Mouse (Mus musculus) frontal cortex, postnatal 36 days (tissue): ENCODE data around the gene Klhl33.
A peak's percentile ranks its signal among the peaks of the same experiment; 100 is the strongest.
"Not testable (repeated sequence)": the region's sequence is repeated elsewhere in the genome, so short reads cannot be mapped to it uniquely, and the experiment has no call there.

ENCODE experiments used
- DNase-seq, 2 experiments: peaks; one replicate each; pipeline ENCODE4 v3.0.0; 2022; ENCODE audit warnings: low spot score in 2 of 2

Klhl33 gene

DNA sequence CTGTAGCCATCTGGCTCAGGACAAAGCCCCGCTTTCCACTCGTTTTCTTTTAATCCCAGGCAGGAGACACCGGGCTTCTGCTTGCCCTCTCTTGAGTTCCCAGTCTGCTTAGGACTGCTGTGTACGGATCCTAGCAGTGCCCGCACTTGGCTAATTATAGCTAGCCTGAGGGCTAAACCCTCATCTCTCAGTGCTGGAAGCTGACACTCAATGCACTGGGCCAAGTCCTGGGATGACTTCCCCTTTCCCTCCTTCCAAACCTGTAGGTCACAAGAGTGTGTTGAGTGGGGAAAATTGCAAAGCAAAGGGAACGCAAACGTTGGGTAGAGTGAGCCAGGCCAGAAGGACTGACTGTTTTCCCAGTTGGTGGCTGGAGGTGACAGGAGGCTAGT, at the start of gene Klhl33:
Klhl33 (minus strand) TSS at position 134 of the 392 bp plus-strand sequence.
- DNase-seq = no peak

DNA sequence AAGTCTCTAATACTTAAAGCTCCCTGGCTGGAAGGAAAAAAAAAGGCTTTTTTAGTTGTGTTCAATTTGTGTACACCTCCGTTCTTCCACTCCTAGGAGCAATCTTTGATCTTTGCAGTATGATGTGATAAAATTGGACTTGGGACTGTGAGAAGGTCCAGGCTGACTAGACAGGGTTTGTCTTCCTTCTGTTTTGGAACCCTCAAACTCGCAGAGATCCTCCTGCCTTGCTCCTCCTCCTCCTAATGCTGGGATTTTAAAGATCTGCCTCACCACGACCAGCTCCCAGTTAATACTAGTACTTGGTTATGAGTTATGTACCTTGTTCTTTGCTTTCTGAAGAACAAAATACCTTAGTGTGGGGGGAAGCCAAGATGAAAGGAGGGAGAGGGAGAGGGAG, 48.2 kb upstream of the Klhl33 start:
- not testable (repeated sequence) for DNase-seq

DNA sequence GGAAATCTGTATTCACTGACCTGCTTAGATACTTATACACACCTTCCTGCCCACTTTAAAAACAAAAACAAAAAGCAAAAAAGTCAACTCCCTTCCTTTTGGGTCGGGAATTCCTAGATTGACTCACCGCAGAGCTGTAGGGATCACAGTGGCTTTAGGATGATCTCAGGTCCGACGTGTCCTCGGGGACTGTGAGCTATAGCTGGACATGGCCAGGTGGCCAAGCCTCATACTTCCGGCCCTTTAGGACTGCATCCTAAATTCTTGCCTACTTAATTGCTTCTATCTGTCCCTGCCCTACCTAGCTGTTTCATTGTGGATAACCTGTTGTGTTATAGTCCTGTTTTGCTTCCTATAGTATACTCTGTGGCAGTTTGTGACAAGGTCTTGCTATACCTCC, 47.8 kb upstream of the Klhl33 start:
- not testable (repeated sequence) for DNase-seq

DNA sequence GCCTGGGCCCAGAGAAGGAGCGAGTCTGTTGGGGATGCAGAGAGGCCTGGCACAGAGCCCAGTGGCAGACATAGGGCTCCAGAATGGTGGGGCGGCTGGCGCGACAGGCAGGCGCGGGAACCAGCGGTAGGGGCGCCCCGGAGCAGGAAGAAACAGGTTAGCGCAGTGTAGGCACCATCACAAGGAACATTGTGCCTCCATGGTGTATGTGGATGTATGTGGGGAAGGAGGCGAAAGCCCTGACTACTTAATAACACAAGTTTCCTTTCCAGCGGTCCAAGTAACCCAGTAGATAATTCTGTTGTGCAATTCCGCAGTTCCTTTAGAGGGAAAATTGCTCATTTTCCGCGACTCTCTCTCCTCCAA, 47.3 kb upstream of the Klhl33 start:
- DNase-seq = not testable (repeated sequence)

DNA sequence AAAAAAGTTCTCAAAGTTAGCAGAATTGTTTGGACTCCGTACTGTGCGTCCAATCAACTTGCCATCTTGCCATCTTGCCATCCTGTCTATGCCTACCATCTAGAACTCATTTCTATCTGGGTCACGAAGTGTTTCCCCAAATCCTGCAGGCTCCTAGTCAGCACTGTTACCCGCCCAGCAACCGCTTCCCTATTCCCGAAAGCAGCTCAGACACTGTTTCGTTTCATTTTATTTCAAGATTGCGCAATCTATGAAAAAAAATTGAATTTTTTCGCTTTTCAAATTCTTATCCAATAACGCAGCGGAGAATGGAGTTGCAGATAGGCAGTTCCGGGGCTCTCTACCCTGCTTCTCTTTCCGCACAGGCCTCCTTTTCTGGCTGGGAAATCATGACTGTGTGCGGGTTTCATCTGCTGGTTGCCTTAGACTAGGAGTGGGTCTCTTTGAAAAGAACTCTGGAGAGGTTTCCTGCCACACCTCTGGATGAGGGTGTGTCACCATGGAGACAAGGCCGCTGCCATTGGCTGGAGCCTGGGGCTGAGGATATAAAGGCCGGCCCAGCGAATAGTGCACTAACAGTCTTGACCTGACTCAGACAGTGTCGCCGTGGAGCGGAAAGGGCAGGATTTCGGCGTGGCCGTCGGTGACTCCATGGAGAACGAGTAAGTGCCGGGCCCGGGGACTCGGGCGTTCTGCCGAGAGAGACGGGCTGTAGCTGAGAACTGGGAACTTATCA, 46.8 kb upstream of the Klhl33 start, which contains the start of gene Gm49342:
Gm49342 (plus strand) TSS at position 586 of the 736 bp plus-strand sequence.
- peak; percentile 91 for DNase-seq

DNA sequence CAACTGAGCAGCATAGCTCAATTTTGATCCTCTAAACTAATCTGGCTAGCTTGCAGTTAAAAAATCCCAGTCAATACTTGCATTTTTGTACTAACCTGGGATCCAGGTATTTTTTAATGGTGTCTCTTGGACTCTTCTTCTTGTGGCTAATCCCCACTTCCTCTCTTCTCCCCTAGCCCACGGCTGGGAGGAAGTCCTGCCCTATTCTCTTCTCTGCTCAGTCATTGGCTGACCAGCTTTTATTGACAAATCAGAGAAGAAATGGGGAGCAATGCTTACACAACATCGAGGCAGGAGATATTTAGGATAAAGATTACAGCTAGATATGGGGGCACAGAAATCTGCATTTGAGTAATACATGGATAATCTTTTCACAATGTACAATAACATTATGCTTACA, 41.6 kb upstream of the Klhl33 start:
- DNase-seq = no peak

DNA sequence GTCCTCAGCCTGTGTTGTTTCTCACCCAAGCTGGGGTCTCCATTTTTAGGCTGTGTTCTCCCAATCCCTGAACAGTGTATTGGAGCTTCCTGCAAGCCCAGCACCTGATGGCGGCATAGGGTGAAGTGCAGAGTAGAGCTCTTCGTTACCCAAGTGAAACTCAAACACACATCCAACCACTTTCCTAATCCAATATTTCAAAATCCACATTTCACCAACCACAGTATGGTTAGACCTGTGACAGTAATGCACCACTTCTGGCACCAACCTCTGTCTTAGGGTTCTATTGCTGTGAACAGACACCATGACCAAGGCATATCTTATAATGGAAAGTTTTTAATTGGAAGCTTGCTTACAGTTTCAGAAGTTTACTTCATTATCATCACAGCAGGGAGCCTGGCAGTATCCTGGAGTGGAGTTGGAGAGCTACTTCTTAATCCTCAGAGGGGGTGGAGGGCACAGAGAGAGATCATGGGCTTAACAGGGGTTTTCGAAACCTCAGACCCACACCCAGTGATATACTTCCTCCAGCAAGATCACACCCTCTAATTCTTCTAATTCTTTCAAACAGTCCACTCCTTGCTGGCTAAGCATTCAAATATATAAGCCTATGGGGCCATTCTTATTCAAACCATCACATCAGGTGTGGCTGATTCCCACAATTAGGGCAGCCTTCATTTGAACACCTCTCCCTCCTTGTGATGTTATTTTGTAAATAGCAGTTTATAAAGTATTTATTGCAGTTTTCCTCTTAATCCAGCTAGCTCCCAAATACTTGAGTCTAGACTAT, 41.0 kb upstream of the Klhl33 start:
- no peak for DNase-seq

DNA sequence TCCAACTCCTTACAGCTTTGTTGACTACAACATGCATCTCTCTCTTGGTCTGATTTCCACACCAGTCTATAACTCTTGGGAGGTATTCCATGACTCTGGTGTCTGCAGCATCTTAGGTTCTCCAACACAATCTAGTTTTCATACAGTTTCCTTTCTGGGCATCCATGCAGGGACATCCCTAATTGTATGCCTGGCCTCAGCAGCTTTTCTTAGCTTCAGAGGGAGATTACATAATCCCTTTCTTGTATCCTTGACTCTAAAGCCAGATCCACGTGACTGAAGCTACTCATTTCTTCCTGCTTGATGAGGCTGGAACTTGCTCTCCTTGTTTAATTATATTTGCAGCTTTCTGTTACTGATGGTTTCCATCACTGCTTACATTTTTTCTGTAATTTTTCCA, 39.3 kb upstream of the Klhl33 start:
- DNase-seq = no peak

DNA sequence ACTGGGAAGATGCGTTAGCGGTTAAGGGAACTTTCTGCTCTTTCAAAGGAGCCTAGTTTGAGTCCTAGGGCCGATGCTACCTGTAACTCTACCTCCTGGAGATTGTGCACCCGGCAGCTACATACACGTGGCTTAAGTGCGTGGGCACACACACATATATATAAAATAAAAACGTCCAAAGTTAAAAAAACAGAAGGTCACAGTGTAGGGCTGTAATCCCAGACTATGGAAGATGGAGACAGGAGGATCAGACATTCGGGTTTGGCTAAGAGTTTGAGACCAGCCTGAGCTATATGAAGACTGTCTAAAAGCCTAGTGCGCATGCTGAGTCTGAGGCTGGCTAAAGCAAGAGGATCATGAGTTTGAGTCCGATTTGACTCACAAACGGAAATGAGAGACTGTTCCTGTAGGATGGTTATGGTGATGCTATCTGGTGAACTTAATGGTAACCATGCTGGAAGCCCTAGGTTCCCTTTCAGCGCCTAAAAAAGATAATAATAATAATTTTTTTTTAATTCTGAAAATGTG, 34.2 kb upstream of the Klhl33 start:
- no peak for DNase-seq

DNA sequence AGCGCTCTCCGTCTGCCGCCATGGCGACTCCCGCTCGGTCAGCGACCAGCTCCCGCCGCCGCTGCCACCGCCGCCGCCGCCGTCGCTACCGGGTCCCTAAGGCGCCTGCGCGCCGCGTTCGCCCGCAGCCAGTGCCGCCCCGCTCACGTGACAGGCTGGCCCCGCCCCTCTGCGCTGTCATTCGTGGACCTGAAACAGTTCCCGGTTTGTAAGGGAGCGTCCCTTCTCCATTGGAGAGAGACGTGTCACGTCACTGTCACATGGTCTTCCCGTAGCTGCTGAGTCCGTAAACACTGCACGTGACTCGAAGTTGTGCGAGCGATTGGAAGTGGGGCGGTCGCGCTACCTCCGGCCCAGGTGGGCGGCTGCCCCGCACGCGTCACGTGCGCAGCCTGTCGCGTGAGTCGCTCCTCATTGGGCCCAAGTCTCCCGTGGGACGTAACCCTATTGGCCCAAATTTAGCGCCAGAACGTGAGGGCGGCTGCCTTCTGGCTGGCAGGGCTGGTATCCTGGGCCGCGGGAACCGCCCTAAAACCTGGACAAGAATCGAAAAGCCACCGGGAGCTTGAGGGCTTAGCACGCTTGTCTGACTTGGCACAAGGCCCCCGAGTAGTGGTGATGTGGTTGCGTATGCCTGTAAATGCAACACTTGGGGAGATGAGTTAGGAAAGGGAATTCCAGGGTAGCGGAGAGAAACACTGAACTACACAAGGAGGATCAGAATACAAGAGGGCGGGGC, 33.6 kb upstream of the Klhl33 start, which contains the start of the genes Pip4p1 and Pnp:
Pip4p1 (minus strand) TSS at position 103 of the 739 bp plus-strand sequence.
Pnp (plus strand) TSS at position 329 of the 739 bp plus-strand sequence.
- peak; percentile 98 to 100 for DNase-seq

DNA sequence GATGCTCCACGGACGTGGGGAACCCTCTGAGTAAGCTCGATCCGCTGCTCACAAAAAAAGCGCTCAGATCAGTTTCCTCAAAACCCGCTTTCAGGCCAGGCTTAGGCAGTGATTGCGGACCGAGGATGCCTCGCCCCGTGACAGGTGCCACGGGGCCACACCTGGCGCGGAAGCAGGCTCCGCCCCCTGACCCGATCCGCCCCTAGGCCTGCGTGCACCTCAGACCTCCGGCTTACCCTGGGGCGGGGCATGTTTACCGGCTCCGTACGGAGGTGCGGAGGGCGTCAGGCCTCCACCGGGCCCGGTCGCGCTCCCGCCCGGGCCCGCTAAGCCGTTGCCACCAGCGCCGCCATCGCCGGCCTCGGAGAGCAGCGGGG, 33.1 kb upstream of the Klhl33 start:
- DNase-seq = peak in 1 of 2 experiments; percentile 23

DNA sequence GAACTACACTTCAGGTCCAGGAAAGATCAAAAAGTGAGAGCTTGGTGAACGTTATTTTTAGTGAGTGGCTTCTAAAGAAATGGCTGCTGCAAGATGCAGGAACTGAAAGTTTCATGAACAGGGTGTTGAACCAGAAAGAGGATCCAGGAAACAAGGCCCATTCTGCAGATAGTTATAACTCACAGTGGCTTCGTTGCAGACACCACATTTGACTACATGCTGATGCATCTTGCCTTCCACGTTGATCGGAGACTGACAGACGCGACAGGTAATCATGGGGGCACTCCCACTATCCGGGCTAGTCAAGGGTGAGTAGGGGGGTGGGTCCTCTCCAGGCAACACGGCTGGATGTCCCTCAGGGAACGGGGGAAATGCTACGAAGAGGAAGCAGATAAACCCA, 32.6 kb upstream of the Klhl33 start:
- no peak for DNase-seq

DNA sequence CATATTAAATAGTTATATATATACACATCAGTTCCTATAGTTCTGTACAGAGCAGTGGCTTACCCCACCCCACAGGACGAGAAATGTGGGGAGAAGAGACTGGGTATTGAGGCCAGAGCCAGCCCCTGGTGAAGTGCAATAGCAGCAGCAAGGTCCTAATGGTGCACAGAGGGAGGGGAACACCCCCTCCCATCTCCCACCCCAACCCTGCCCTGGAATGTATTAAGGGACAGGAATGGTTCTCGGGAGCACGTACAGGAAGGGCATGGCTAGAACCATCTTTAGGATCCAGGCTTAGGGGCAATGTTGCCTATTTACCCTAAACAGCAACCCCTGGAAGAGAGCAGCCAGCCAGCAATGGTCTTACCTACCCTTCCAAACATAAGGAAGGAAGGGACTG, 30.1 kb upstream of the Klhl33 start:
- no peak for DNase-seq

DNA sequence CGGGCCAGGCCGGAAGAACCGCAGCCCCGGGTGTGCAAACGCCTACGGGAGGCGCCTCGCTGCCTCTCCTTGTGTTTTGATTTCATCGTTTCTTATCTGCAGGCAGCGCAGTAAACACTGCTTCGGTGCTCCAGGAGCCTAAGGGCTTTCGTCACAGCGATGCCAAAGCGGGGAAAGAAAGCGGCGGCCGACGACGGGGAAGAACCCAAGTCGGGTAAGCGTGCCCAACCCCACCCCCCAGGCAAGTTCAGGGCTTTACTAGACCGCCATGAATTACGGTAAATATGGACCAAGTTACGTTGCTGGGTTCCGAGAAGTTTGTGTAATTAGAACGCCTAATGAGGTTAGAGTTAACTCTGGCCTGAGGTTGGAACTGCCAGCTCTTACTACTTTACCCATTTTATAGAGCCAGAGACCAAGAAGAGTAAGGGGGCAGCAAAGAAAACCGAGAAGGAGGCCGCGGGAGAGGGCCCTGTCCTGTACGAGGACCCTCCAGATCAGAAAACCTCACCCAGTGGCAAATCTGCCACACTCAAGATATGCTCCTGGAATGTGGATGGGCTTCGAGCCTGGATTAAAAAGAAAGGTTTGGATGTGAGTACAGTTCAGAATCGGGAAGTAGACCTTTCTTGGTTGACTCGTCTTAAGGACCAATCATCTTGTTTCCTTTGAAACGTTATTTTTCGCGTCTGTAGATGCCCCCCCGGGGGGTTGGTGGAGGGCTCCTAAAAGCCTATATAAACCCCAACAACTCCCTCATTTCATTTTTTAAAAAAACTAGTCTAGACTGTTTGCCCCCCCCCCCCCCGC, 28.0 kb upstream of the Klhl33 start:
- DNase-seq = peak in 1 of 2 experiments; percentile 22

DNA sequence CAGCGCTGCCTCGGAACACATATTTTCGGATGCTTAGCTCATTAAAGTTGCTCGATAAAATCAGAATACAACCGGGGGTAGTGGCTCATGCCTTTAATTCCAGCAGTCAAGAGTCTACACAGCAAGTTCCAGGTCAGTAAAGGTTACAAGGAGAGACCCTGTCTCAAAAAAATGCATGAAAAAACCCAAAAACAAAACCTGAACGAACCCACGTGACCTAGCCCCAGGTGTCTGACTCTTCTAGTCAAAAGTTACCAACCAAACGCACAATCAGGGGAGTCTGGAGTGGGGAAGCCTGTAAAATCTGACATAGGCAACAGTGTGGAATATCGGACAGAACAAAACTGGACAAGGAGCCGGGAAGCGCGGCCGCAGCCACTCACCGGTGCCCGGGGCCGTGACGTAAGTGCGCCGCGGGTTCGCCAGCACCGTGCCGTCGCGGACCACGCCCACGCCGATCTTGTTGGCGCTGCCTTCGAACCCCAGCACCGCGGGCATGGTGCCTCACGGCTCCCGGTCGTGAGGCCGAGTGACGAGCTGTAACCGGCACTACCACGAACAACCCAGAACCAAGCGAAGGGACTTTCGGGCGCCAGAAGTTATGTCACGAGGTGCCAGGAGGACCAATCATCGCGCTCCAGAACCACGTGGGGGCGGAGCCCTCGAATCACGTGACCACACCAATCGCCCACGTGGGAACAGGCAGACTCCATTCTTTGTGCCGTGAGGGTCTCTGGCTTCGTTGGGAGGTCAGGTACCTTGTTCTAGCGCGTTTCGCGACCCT, 27.2 kb upstream of the Klhl33 start, which contains the start of the genes Osgep and Apex1:
Osgep (minus strand) TSS at position 613 of the 784 bp plus-strand sequence.
Apex1 (plus strand) TSS at position 688 of the 784 bp plus-strand sequence.
- peak; percentile 96 to 98 for DNase-seq

DNA sequence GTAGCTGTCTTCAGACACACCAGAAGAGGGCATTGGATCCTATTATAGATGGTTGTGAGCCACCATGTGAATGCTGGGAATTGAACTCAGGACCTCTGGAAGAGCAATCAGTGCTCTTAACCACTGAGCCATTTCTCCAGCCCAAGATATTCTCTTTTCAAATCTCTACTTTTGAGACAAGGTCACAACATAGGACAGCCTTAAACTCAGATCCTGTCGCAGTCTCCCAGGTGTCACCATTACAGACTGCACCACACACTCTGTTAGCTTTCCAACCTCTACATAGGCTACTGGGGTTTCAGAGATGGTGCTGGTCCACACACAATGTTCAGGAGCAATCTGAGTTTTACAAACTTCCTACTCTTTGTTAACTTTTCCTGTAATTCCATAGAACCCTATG, 26.1 kb upstream of the Klhl33 start:
- not testable (repeated sequence) for DNase-seq

DNA sequence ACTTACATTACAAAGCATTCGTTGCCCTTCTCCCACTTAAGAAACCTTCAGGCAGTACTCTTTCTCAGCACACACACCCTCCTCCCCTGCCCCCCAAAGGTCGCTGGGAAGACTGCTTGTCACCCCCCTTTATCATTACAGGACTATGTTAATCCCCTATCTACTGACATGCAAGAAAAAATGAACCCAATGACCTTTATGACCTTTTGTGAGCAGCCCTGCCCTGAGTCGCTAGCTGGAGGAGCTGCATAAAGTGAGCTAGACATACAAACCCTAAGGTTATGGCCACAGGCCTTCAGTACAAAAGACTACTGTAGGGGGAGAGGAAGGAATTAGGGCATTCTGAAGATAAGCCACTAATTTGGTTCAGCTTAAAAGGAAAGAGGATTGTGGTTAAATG, 14.0 kb upstream of the Klhl33 start:
- no peak for DNase-seq

DNA sequence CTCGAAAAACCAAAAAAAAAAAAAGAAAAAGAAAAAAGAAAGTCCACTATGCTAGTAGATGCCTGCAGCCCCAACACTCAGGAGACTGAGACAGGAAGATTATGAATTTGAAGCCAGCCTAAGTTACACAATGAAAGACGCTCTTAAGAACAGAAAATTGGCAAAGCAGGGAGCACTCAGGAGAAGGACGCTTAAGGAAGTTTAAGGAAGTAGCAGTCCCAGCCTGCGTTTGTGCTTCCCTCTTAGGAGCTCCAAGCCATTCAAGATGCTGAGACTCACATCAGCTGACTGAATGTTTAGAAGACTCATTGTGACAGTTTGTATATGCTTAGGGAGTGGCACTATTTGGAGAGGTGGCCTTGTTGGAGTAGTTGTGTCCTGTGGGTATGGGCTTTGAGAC, 10.8 kb upstream of the Klhl33 start:
- DNase-seq = no peak

DNA sequence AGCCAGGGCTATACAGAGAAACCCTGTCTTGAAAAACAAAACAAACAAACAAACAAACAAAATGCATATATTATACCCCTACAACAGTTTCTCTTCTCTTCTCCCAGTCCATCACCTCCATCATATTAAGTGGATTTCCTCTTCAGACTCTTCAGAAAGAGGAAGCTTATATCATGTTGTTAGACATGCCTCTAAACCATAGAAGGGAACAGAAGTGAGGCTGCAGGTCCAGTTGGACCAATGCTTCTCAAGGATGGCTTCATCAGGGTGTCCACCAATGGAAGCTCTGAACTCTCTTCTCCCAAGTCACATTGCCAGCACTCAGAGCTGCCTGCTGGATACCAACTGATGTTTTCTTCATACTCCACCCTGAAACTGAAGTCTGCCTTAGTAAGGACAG, 8.0 kb upstream of the Klhl33 start:
- DNase-seq = not testable (repeated sequence)

DNA sequence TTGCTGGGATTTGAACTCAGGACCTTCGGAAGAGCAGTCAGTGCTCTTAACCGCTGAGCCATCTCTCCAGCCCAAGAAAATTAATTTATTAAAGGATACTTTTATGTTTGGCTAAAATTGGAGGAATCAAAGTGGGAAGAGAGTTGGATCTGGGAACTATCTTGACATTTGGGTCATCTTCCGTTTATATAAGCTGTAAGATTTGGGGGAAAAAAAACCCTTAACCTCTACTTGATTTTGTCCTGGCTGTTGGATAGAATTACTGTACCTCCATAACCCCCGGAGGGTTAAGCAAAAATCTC, 7.5 kb upstream of the Klhl33 start:
- no peak for DNase-seq
